Mouse (Mus musculus) E14TG2a.4 (cell line): ENCODE data around the gene Tmsb15a.

ENCODE experiments used
- H3K27me3 ChIP-seq: 2 replicates; pipeline ENCODE4 v1.6.1; 2014; ENCODE audit warnings: low read length, control low read depth; ENCODE audit not compliant: insufficient read depth
- H3K36me3 ChIP-seq: 2 replicates; pipeline ENCODE4 v1.6.1; 2014; ENCODE audit warnings: low read length, control low read depth; ENCODE audit not compliant: insufficient read depth
- H3K4me1 ChIP-seq: replicated peaks from 2 replicates; pipeline ENCODE4 v1.6.1; 2014; ENCODE audit warnings: low read depth, low read length, control low read depth
- H3K4me3 ChIP-seq: replicated peaks from 2 replicates; pipeline ENCODE4 v1.5.1; 2014; ENCODE audit warnings: mild to moderate bottlenecking, low read length
- H3K9me3 ChIP-seq: 2 replicates; pipeline ENCODE4 v1.6.1; 2014; ENCODE audit warnings: low read length, control low read depth
- CTCF ChIP-seq: conservative IDR thresholded peaks from 2 replicates; pipeline ENCODE4 v1.5.1; 2014; ENCODE audit warnings: low read length
- NANOG ChIP-seq: IDR thresholded peaks from 2 replicates; pipeline ENCODE4 v1.6.1; 2014; ENCODE audit warnings: borderline replicate concordance, low read length, mixed read lengths
- POU5F1 ChIP-seq: IDR thresholded peaks from 2 replicates; pipeline ENCODE4 v1.6.1; 2014; ENCODE audit warnings: low read length, borderline replicate concordance

The Tmsb15a gene

GRCm38 (mm10) chrX:135712845-135713244 is 12.2 kb downstream of the Tmsb15a start:
- Histone ChIP-seq H3K36me3 (no peaks in the 10 kb centered on the region), H3K9me3 (no peaks in the 10 kb centered on the region), H3K4me1 (no peaks in the 10 kb centered on the region), H3K27me3 (no peaks in the 10 kb centered on the region), H3K4me3 (no peak overlapping the region)
- TF ChIP-seq NANOG = no peak

- H3K4me3 ChIP-seq = no peak overlapping the region
- H3K27me3 ChIP-seq = no peaks in the 10 kb centered on the region
- no peaks in the 10 kb centered on the region for H3K9me3 ChIP-seq
- no peak for TF ChIP-seq CTCF
- no peak for TF ChIP-seq NANOG
- TF ChIP-seq POU5F1 = no peak
- H3K4me1 ChIP-seq = no peaks in the 10 kb centered on the region
- no peaks in the 10 kb centered on the region for H3K36me3 ChIP-seq
Observed at GRCm38 (mm10) chrX:135704349-135704748, 20.7 kb downstream of the Tmsb15a start.

GRCm38 (mm10) chrX:135703111-135703510 is 21.9 kb downstream of the Tmsb15a start:
- no peak for TF ChIP-seq POU5F1
- TF ChIP-seq CTCF = no peak
- no peak for TF ChIP-seq NANOG
- Histone ChIP-seq H3K4me1 (no peaks in the 10 kb centered on the region), H3K9me3 (no peaks in the 10 kb centered on the region), H3K27me3 (no peaks in the 10 kb centered on the region), H3K36me3 (no peaks in the 10 kb centered on the region), H3K4me3 (no peak overlapping the region)

- H3K9me3 ChIP-seq = no peaks in the 10 kb centered on the region
- no peaks in the 10 kb centered on the region for H3K4me1 ChIP-seq
- TF ChIP-seq POU5F1 = no peak
- no peak for TF ChIP-seq NANOG
- TF ChIP-seq CTCF = no peak
- no peaks in the 10 kb centered on the region for H3K27me3 ChIP-seq
- H3K36me3 ChIP-seq = no peaks in the 10 kb centered on the region
- H3K4me3 ChIP-seq = no peak within 1 kb of the TSS
Observed at GRCm38 (mm10) chrX:135693633-135694032, 31.4 kb downstream of the Tmsb15a start, which contains the start of gene Tcp11x2. Tcp11x2 (minus strand) TSS chrX:135693790.

GRCm38 (mm10) chrX:135687802-135688201 is 37.3 kb downstream of the Tmsb15a start:
- Histone ChIP-seq H3K9me3 (no peaks in the 10 kb centered on the region), H3K36me3 (no peaks in the 10 kb centered on the region), H3K4me3 (no peak overlapping the region), H3K27me3 (no peaks in the 10 kb centered on the region), H3K4me1 (no peaks in the 10 kb centered on the region)
- TF ChIP-seq POU5F1 (no peak), NANOG (no peak), CTCF (no peak)

- H3K36me3 ChIP-seq = no peaks in the 10 kb centered on the region
- H3K9me3 ChIP-seq = no peaks in the 10 kb centered on the region
- no peaks in the 10 kb centered on the region for H3K27me3 ChIP-seq
- no peak overlapping the region for H3K4me3 ChIP-seq
- no peaks in the 10 kb centered on the region for H3K4me1 ChIP-seq
- TF ChIP-seq POU5F1 (no peak), NANOG (no peak), CTCF (no peak)
Observed at GRCm38 (mm10) chrX:135681858-135682257, 43.2 kb downstream of the Tmsb15a start.
